Mouse (Mus musculus) thymus, adult 2 months (tissue): ENCODE measurements at regions not wholly inside any gene's neighbourhood (a gene's known extent, or its start where the extent isn't known, plus 50 kb on each side); places are given as distances from the start of the nearest gene placed in this dataset.

Experiments
- CTCF ChIP-seq: fragments of 200-500 bp; IDR thresholded peaks from 2 replicates; pipeline ENCODE4 v1.5.1; 2012; ENCODE audit warnings: mild to moderate bottlenecking, control low read depth, low read length, moderate library complexity, borderline replicate concordance; ENCODE audit not compliant: control insufficient read depth, poor library complexity, insufficient read depth; ENCODE audit errors: extremely low read depth
- POLR2A ChIP-seq: fragments of 200-500 bp; IDR thresholded peaks from 2 replicates; pipeline ENCODE4 v1.6.1; 2012; ENCODE audit warnings: mild to moderate bottlenecking, low read length, control low read depth, moderate library complexity; ENCODE audit not compliant: control insufficient read depth, poor library complexity, insufficient read depth; ENCODE audit errors: extremely low read depth

GRCm38 (mm10) chr4:142855635-142856034, 357.2 kb downstream of the Prdm2 start:
- TF ChIP-seq CTCF (no peak), POLR2A (no peak)
